Mouse (Mus musculus) heart, adult 2 months (tissue): Measurements from ENCODE around the gene Klhdc8b.

Source experiments
- CTCF ChIP-seq: fragments of 200-600 bp; IDR thresholded peaks from 2 replicates; pipeline ENCODE4 v1.8.1; 2022; ENCODE audit warnings: antibody characterized with exemption, mild to moderate bottlenecking, moderate library complexity
- EP300 ChIP-seq: fragments of 200-500 bp; IDR thresholded peaks from 2 replicates; pipeline ENCODE4 v1.6.1; 2011; ENCODE audit warnings: low read depth, low read length, control low read depth; ENCODE audit not compliant: insufficient read depth
- POLR2A ChIP-seq: fragments of 200-500 bp; IDR thresholded peaks from 2 replicates; pipeline ENCODE4 v1.6.1; 2011; ENCODE audit warnings: mild to moderate bottlenecking, low read depth, low read length, control low read depth; ENCODE audit not compliant: insufficient read depth

DNA sequence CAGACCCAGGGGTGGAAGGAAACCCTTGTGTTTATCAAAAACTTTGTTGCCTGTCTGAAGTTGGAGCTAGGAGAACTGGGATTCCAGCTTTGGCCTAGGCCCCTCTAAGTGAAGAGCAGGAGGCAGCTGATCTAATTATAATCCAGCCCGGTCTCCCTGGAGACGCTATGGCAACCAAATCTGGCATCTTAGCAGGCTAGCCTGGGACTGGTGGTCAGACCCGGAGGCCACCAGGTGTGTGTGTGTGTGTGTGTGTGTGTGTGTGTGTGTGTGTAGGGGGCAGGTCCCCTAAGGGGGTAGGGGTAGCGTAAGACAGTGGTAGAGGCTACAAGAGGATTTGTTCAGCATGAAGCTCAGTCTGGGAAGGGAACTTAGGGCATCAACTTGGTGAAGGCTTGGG, 11.5 kb downstream of the Klhdc8b start:
- TF ChIP-seq CTCF (no peak), POLR2A (no peak), EP300 (no peak)
